Mouse (Mus musculus) cerebellum, adult 11-12 months (tissue): ENCODE measurements around the gene Scgb1b11.
"Not testable (repeated sequence)": the region's sequence is repeated elsewhere in the genome, so short reads cannot be mapped to it uniquely, and the experiment has no call there.

ENCODE experiments used
- DNase-seq: peaks from one replicate; pipeline ENCODE4 v3.0.0; 2022

Scgb1b11 gene

DNA sequence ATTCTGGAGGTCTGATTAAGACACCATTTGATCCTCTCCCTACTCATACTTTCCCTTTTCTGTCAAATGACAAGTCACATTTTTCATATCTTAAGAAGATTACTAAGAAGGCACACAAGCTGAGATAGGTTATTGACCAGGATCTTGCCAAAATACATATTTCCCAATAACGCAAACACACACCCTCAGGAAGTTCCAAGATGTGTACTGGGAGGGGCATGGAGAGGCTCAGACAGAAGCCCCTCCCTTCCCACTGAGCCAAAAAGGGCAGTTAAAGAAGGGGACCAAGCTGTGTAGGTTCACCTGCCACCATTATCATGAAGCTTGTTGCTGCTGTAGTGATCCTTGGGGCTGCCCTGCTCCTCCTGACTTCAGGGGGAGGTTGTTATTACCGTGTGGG is at the start of gene Scgb1b11:
TSS of gene Scgb1b11 (plus strand) at position 301 of the 400 bp plus-strand sequence.
- DNase-seq, result not testable (repeated sequence)

DNA sequence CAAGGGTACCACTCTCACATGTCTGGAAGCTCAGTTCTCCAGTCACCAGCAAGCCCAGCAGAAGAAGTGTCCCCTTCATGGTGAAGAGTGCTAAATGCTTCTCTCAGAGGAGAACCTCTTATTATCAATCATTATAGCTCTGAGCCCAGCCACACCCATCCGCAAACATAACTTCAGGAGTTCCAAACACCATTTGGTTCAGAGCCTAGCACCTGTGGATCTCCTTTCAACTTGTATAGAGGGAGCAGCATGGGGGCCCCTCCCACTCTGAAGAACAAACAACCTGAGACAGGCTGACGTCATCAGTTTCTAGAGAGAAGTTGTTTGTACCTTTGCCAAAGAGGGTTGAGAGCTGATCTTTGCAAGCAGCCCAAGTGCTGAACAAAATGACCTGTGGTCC is 11.6 kb upstream of the Scgb1b11 start, which contains the start of gene Scgb2b11:
TSS of gene Scgb2b11 (minus strand) at position 101 of the 400 bp plus-strand sequence.
- DNase-seq, result not testable (repeated sequence)
